Mouse (Mus musculus) limb, embryonic 13.5 days (tissue): ENCODE results near the gene Plekhg1. TPM values are rescaled to one million over a fixed set of nuclear protein-coding genes. Genes with fewer than 3 reads are reported as not detected.

Experiments
- ATAC-seq: fragments of 200-750 bp; cut with Nextera tagmentation; 2 replicates; pipeline ENCODE4 v1.8.0; 2017; ENCODE audit warnings: low read depth, moderate number of reproducible peaks, moderate TSS enrichment; ENCODE audit not compliant: low FRiP score
- H3K27ac ChIP-seq: fragments of 300-500 bp; sonication (generic); 2 replicates; pipeline ENCODE4 v1.5.1; 2015; ENCODE audit warnings: inconsistent platforms, mild to moderate bottlenecking, moderate library complexity
- H3K27me3 ChIP-seq: fragments of 300-500 bp; sonication (generic); 2 replicates; pipeline ENCODE4 v1.6.1; 2015; ENCODE audit warnings: mild to moderate bottlenecking, inconsistent platforms
- H3K36me3 ChIP-seq: fragments of 300-500 bp; sonication (generic); 2 replicates; pipeline ENCODE4 v1.6.1; 2015; ENCODE audit warnings: inconsistent platforms, mild to moderate bottlenecking, moderate library complexity
- H3K4me1 ChIP-seq: fragments of 300-500 bp; sonication (generic); 2 replicates; pipeline ENCODE4 v1.6.1; 2015; ENCODE audit warnings: inconsistent platforms
- H3K4me2 ChIP-seq: fragments of 300-500 bp; sonication (generic); replicated peaks from 2 replicates; pipeline ENCODE4 v1.6.1; 2015; ENCODE audit warnings: inconsistent platforms, mild to moderate bottlenecking, moderate library complexity
- H3K4me3 ChIP-seq: fragments of 300-500 bp; sonication (generic); 2 replicates; pipeline ENCODE4 v1.5.1; 2015; ENCODE audit warnings: moderate library complexity, mild to moderate bottlenecking, inconsistent platforms
- H3K9ac ChIP-seq: fragments of 300-500 bp; sonication (generic); 2 replicates; pipeline ENCODE4 v1.6.1; 2015; ENCODE audit warnings: mild to moderate bottlenecking, inconsistent platforms
- H3K9me3 ChIP-seq: fragments of 300-500 bp; sonication (generic); 2 replicates; pipeline ENCODE4 v1.6.1; 2016; ENCODE audit warnings: inconsistent platforms
- WGBS: fragments of 180-500 bp; shearing (Covaris S2); methylation state at CpG from one replicate; pipeline ENCODE4 v1.1.7; 2015; 5-methylcytosine and 5-hydroxymethylcytosine counted together
- polyA plus RNA-seq: library from polyadenylated mRNA; unstranded; fragments of >200 nt; fragmentation: Nextera tagmentation; extraction: Ambion mirVana; gene quantifications from 2 replicates; pipeline ENCODE4 v1.2.1, GENCODE M21; 2015

The Plekhg1 gene
- polyA plus RNA-seq, 1 experiment from 2014 or later, result 15.9 TPM

- WGBS, result 48% methylated on average over 3 of the region's 3 CpGs
- no peaks in the 10 kb centered on the region for H3K9me3 ChIP-seq
- no peak for ATAC-seq
- H3K4me3 ChIP-seq, result no peak overlapping the region
- H3K4me1 ChIP-seq, result peaks cover 32% of the 10 kb centered on the region
- no peaks in the 10 kb centered on the region for H3K27me3 ChIP-seq
- no peak overlapping the region for H3K27ac ChIP-seq
- no peak overlapping the region for H3K9ac ChIP-seq
- H3K36me3 ChIP-seq, result no peaks in the 10 kb centered on the region; the same call in 1 of the 2 replicates
- no peak overlapping the region for H3K4me2 ChIP-seq
Observed at GRCm38 (mm10) chr10:3746794-3747518, 6.8 kb downstream of the Plekhg1 start.

DNA sequence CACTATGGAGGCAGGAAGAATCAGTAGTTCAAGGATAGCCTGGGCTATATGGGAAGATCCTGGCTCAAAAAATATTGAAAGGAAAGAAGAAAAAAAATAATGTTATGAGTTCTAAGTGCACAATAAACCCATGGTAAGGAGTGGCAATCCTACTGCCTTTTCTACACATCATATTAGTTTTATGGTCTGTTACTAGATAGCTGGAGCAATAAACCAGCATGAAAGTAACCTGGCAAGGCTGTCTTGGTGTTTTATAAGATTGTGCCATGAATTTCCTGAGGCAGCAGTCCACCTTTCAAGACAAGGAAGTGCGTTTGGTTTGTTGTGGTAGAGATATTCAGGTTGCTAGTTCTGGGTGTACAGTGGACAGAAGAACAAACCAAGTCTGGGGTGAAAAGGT lies 9.4 kb downstream of the Plekhg1 start:
- peaks cover 17% of the 10 kb centered on the region for H3K4me1 ChIP-seq
- 42% methylated on average over 1 of the region's 1 CpGs for WGBS
- no peak overlapping the region for H3K4me2 ChIP-seq
- ATAC-seq, result no peak
- H3K27me3 ChIP-seq, result no peaks in the 10 kb centered on the region
- H3K36me3 ChIP-seq, result no peaks in the 10 kb centered on the region
- H3K9ac ChIP-seq, result no peak overlapping the region
- 0 out of 2 replicates have a peak, but pooled peaks cover 3% of the 10 kb centered on the region for H3K9me3 ChIP-seq
- no peak overlapping the region for H3K4me3 ChIP-seq
- H3K27ac ChIP-seq, result no peak overlapping the region

- Histone ChIP-seq H3K9ac (no peak overlapping the region), H3K9me3 (no peaks in the 10 kb centered on the region), H3K4me3 (no peak overlapping the region), H3K27me3 (0 out of 2 replicates have a peak, but pooled peaks cover under 1% of the 10 kb centered on the region), H3K4me1 (peaks cover 5% of the 10 kb centered on the region; the same call in 1 of the 2 replicates), H3K27ac (no peak overlapping the region), H3K4me2 (no peak overlapping the region), H3K36me3 (no peaks in the 10 kb centered on the region)
- ATAC-seq, result no peak
- WGBS, result 83% methylated on average over 5 of the region's 5 CpGs
Observed at GRCm38 (mm10) chr10:3761992-3762391, 21.8 kb downstream of the Plekhg1 start.

- H3K9ac ChIP-seq, result no peak overlapping the region
- no peaks in the 10 kb centered on the region for H3K9me3 ChIP-seq
- H3K27me3 ChIP-seq, result 0 out of 2 replicates have a peak, but pooled peaks cover 3% of the 10 kb centered on the region
- 61% methylated on average over 3 of the region's 3 CpGs for WGBS
- H3K36me3 ChIP-seq, result no peaks in the 10 kb centered on the region
- no peak overlapping the region for H3K4me2 ChIP-seq
- H3K4me3 ChIP-seq, result no peak overlapping the region
- H3K4me1 ChIP-seq, result peaks cover 5% of the 10 kb centered on the region; the same call in 1 of the 2 replicates
- H3K27ac ChIP-seq, result no peak overlapping the region
- ATAC-seq, result no peak
Observed at GRCm38 (mm10) chr10:3763199-3763598, 23.0 kb downstream of the Plekhg1 start.

DNA sequence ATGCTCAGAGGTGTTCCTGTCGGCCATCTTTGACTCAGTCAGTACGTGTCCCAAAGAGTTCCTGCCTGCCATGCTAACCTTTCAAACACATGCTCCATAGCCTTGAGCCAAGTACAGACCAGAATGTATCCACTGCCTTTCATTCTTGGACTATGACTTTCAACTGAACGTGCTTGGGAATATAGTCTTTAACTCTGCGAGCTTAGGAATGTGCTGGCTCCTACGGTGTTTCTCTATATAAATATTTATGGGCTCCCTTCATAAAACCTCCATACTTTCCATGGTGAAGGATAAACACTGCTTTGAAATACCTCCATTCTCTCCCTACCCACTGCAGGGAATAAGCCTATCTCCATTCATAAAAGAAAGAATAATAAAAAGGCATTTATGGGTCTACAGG lies 29.0 kb downstream of the Plekhg1 start:
- 39% methylated on average over 5 of the region's 5 CpGs for WGBS

GRCm38 (mm10) chr10:3774330-3774729 lies 34.2 kb downstream of the Plekhg1 start:
- H3K27me3 ChIP-seq, result no peaks in the 10 kb centered on the region
- peaks cover 14% of the 10 kb centered on the region for H3K4me1 ChIP-seq
- H3K9me3 ChIP-seq, result peaks cover 5% of the 10 kb centered on the region; the same call in 1 of the 2 replicates
- peaks cover 10% of the 10 kb centered on the region for H3K36me3 ChIP-seq
- no peak overlapping the region for H3K4me2 ChIP-seq
- no peak overlapping the region for H3K4me3 ChIP-seq
- H3K27ac ChIP-seq, result no peak overlapping the region
- 66% methylated on average over 2 of the region's 2 CpGs for WGBS
- no peak overlapping the region for H3K9ac ChIP-seq
- no peak for ATAC-seq

More for the DNA sequence above, 29.0 kb downstream of the Plekhg1 start:
- H3K27me3 ChIP-seq, result 0 out of 2 replicates have a peak, but pooled peaks cover 3% of the 10 kb centered on the region
- peaks cover 10% of the 10 kb centered on the region for H3K36me3 ChIP-seq
- peaks cover 5% of the 10 kb centered on the region; the same call in 1 of the 2 replicates for H3K9me3 ChIP-seq
- H3K4me2 ChIP-seq, result no peak overlapping the region
- H3K4me1 ChIP-seq, result peaks cover 16% of the 10 kb centered on the region
- peak; percentile 91 for ATAC-seq
- no peak overlapping the region for H3K4me3 ChIP-seq
- peak overlapping the region; percentile 29 for H3K27ac ChIP-seq
- H3K9ac ChIP-seq, result no peak overlapping the region

GRCm38 (mm10) chr10:3776761-3777160 lies 36.6 kb downstream of the Plekhg1 start:
- no peaks in the 10 kb centered on the region for H3K27me3 ChIP-seq
- H3K27ac ChIP-seq, result no peak overlapping the region
- ATAC-seq, result no peak
- peaks cover 5% of the 10 kb centered on the region; the same call in 1 of the 2 replicates for H3K9me3 ChIP-seq
- H3K4me3 ChIP-seq, result no peak overlapping the region
- whole genome bisulfite sequencing, result 76% methylated on average over 2 of the region's 2 CpGs
- no peak overlapping the region for H3K9ac ChIP-seq
- peaks cover 16% of the 10 kb centered on the region for H3K4me1 ChIP-seq
- H3K36me3 ChIP-seq, result peaks cover 7% of the 10 kb centered on the region
- H3K4me2 ChIP-seq, result no peak overlapping the region

DNA sequence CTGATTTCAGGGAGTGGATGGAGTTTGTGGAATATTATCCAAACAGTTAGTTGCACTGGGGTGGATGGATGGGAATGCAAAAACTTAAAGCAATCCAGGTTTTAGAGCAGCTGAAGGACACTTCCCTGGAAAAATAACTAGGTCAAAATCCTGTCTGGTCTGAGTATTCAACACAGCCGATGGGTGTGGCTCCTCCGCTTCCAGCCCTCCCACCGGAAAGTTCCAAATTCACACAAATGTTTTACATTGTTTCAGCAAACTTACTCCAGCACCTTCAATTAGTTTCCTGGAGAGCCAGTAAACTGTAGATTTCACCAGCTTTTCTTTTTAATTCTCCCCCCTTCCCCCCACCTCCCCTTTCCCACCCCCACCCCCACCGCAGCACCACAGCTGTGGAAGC lies 45.2 kb downstream of the Plekhg1 start:
- 53% methylated on average over 4 of the region's 4 CpGs for WGBS
- Histone ChIP-seq H3K27ac (peak overlapping the region; percentile 39; the same call in 1 of the 2 replicates), H3K27me3 (no peaks in the 10 kb centered on the region), H3K4me3 (no peak overlapping the region), H3K9ac (no peak overlapping the region), H3K36me3 (no peaks in the 10 kb centered on the region), H3K4me1 (peaks cover 39% of the 10 kb centered on the region), H3K4me2 (no peak overlapping the region), H3K9me3 (no peaks in the 10 kb centered on the region)
- ATAC-seq, result peak; percentile 32; the same call in 1 of the 2 replicates

GRCm38 (mm10) chr10:3786531-3786930 lies 46.4 kb downstream of the Plekhg1 start:
- WGBS, result 89% methylated on average over 4 of the region's 4 CpGs

DNA sequence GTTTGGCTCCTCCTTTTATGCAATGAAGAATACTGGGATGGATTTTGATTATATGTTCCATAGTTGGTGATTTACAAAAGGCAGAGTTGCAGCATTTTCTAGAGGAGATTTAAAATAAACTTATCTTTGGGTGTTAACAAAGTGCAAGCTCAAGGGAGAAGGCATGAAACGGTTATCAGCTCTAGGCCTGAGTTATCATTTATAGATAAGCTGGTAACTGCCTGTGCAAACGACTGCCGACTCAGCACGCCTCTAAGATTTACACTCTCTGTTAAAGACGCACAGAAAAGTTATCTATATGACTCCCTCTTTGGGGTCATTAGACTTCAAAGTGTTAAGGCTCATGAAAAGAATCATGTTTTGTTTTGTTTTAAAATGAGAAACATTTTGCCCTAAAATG lies 46.8 kb downstream of the Plekhg1 start:
- H3K4me2 ChIP-seq, result no peak overlapping the region
- WGBS, result 78% methylated on average over 5 of the region's 5 CpGs

More at GRCm38 (mm10) chr10:3786531-3786930, 46.4 kb downstream of the Plekhg1 start:
- H3K4me2 ChIP-seq, result no peak overlapping the region
- H3K9me3 ChIP-seq, result no peaks in the 10 kb centered on the region
- H3K4me1 ChIP-seq, result peaks cover 42% of the 10 kb centered on the region
- H3K27me3 ChIP-seq, result no peaks in the 10 kb centered on the region
- H3K36me3 ChIP-seq, result no peaks in the 10 kb centered on the region
- H3K27ac ChIP-seq, result no peak overlapping the region
- no peak overlapping the region for H3K4me3 ChIP-seq
- H3K9ac ChIP-seq, result no peak overlapping the region
- ATAC-seq, result no peak

GRCm38 (mm10) chr10:3793825-3794224 lies 53.7 kb downstream of the Plekhg1 start:
- Histone ChIP-seq H3K4me1 (peaks cover 16% of the 10 kb centered on the region), H3K36me3 (no peaks in the 10 kb centered on the region), H3K9me3 (no peaks in the 10 kb centered on the region), H3K4me3 (no peak overlapping the region), H3K27me3 (no peaks in the 10 kb centered on the region), H3K4me2 (no peak overlapping the region), H3K27ac (no peak overlapping the region), H3K9ac (no peak overlapping the region)
- 40% methylated on average over 3 of the region's 3 CpGs for WGBS
- peak; percentile 40; the same call in 1 of the 2 replicates for ATAC-seq

More for the DNA sequence above, 46.8 kb downstream of the Plekhg1 start:
- Histone ChIP-seq H3K36me3 (no peaks in the 10 kb centered on the region), H3K9ac (no peak overlapping the region), H3K4me1 (peaks cover 40% of the 10 kb centered on the region), H3K9me3 (no peaks in the 10 kb centered on the region), H3K27me3 (no peaks in the 10 kb centered on the region), H3K27ac (no peak overlapping the region), H3K4me3 (no peak overlapping the region)
- ATAC-seq, result no peak

DNA sequence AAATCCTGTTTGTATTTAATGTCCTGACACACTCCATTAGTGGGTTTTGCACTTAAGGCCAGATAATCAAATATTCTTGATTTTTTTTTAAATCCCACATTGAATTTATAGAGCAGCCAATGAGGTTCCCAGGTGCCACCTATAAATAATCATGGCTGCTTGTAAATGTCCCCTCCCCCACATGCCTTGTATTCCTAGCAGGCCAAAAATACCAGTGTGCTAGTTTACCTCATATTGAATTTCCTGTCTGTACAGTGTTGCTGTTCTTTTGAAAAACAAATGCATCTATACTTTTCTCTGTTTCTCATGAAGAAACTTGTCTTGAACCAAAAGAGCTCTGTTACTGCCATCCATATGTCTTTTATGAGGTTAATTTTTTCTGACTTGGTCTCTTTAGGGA lies 59.3 kb downstream of the Plekhg1 start:
- H3K27me3 ChIP-seq, result no peaks in the 10 kb centered on the region
- no peak overlapping the region for H3K4me3 ChIP-seq
- peaks cover 5% of the 10 kb centered on the region; the same call in 1 of the 2 replicates for H3K36me3 ChIP-seq
- H3K27ac ChIP-seq, result peak overlapping the region; percentile 11; the same call in 1 of the 2 replicates
- peaks cover 18% of the 10 kb centered on the region for H3K4me1 ChIP-seq
- H3K9ac ChIP-seq, result no peak overlapping the region
- H3K9me3 ChIP-seq, result no peaks in the 10 kb centered on the region
- H3K4me2 ChIP-seq, result no peak overlapping the region
- ATAC-seq, result peak; percentile 78
